Mouse (Mus musculus) midbrain, postnatal 0 days (tissue): ENCODE data around the gene Sparc. TPM values are rescaled to one million over a fixed set of nuclear protein-coding genes. Genes with fewer than 3 reads are reported as not detected.
"Not testable (repeated sequence)": the region's sequence is repeated elsewhere in the genome, so short reads cannot be mapped to it uniquely, and the experiment has no call there.

Experiments used
- ATAC-seq: fragments of 200-750 bp; cut with Nextera tagmentation; 2 replicates; pipeline ENCODE4 v1.8.0; 2017; ENCODE audit warnings: moderate number of reproducible peaks, mild to moderate bottlenecking, moderate TSS enrichment, moderate library complexity; ENCODE audit not compliant: low FRiP score
- DNase-seq: peaks from one replicate; pipeline ENCODE4 v3.0.0-alpha.2; 2015; ENCODE audit warnings: low spot score
- H3K27ac ChIP-seq: fragments of 300-500 bp; sonication (generic); 2 replicates; pipeline ENCODE4 v1.5.1; 2014; ENCODE audit warnings: low read depth, mild to moderate bottlenecking, low read length, mixed read lengths
- H3K27me3 ChIP-seq: fragments of 300-500 bp; sonication (generic); 2 replicates; pipeline ENCODE4 v1.6.1; 2014; ENCODE audit warnings: low read length, control low read depth, mixed read lengths; ENCODE audit not compliant: insufficient read depth
- H3K36me3 ChIP-seq: fragments of 300-500 bp; sonication (generic); 2 replicates; pipeline ENCODE4 v1.6.1; 2014; ENCODE audit warnings: low read length, control low read depth, mixed read lengths; ENCODE audit not compliant: insufficient read depth
- H3K4me1 ChIP-seq: fragments of 300-500 bp; sonication (generic); 2 replicates; pipeline ENCODE4 v1.6.1; 2014; ENCODE audit warnings: mild to moderate bottlenecking, control low read depth, antibody characterized with exemption, low read length, mixed read lengths; ENCODE audit not compliant: insufficient read depth
- H3K4me2 ChIP-seq: fragments of 300-500 bp; sonication (generic); 2 replicates; pipeline ENCODE4 v1.6.1; 2014; ENCODE audit warnings: low read depth, mild to moderate bottlenecking, low read length, mixed read lengths; ENCODE audit not compliant: poor library complexity, severe bottlenecking
- H3K4me3 ChIP-seq: fragments of 300-500 bp; sonication (generic); 2 replicates; pipeline ENCODE4 v1.5.1; 2014; ENCODE audit warnings: low read depth, mild to moderate bottlenecking, low read length, moderate library complexity
- H3K9ac ChIP-seq: fragments of 300-500 bp; sonication (generic); replicated peaks from 2 replicates; pipeline ENCODE4 v1.6.1; 2014; ENCODE audit warnings: mild to moderate bottlenecking, low read length, moderate library complexity, mixed read lengths; ENCODE audit not compliant: poor library complexity, severe bottlenecking
- H3K9me3 ChIP-seq: fragments of 300-500 bp; sonication (generic); 2 replicates; pipeline ENCODE4 v1.6.1; 2016; ENCODE audit warnings: low read length, control low read depth
- CTCF ChIP-seq: IDR thresholded peaks from 2 replicates; pipeline ENCODE4 v1.5.1; 2016; ENCODE audit warnings: antibody characterized with exemption, mild to moderate bottlenecking
- WGBS: fragments of 180-500 bp; shearing (Covaris S2); extraction: QIAGEN DNeasy Blood & Tissue Kit; methylation state at CpG from one replicate; pipeline ENCODE4 v1.1.7; 2014; 5-methylcytosine and 5-hydroxymethylcytosine counted together
- polyA plus RNA-seq: library from polyadenylated mRNA; unstranded; fragments of >200 nt; fragmentation: Nextera tagmentation; extraction: Ambion mirVana; gene quantifications from 2 replicates; pipeline ENCODE4 v1.2.1, GENCODE M21; 2015
- total RNA-seq: library from RNA; depleted of rRNA; stranded (reverse); fragments of >200 nt; gene quantifications from 2 replicates; pipeline ENCODE4 v1.2.3, GENCODE M21; 2014

Sparc gene
- total and polyA plus RNA-seq, 2 experiments from 2014 or later = 313 to 570 TPM

- WGBS = 10% methylated on average over 8 of the region's 9 CpGs
- ATAC-seq (peak; percentile 77), DNase-seq (peak; percentile 56)
- Histone ChIP-seq H3K4me2 (peak overlapping the region; percentile 60), H3K9me3 (no peaks in the 10 kb centered on the region), H3K36me3 (no peaks in the 10 kb centered on the region), H3K27me3 (no peaks in the 10 kb centered on the region), H3K4me3 (peak overlapping the region; percentile 31), H3K9ac (peak overlapping the region; percentile 48), H3K27ac (peak overlapping the region; percentile 77), H3K4me1 (peaks cover 11% of the 10 kb centered on the region; the same call in 1 of the 2 replicates)
- 0 out of 2 replicates have a peak, but pooled peaks have one; percentile 11 for TF ChIP-seq CTCF
These were observed 3.2 kb downstream of the Sparc start for GRCm38 (mm10) chr11:55419678-55420307.

- Histone ChIP-seq H3K27ac (peak overlapping the region; percentile 77), H3K4me1 (peaks cover 11% of the 10 kb centered on the region; the same call in 1 of the 2 replicates), H3K4me3 (peak overlapping the region; percentile 31), H3K9ac (peak overlapping the region; percentile 48), H3K4me2 (peak overlapping the region; percentile 60), H3K9me3 (no peaks in the 10 kb centered on the region), H3K27me3 (no peaks in the 10 kb centered on the region), H3K36me3 (no peaks in the 10 kb centered on the region)
- 5% methylated on average over 4 of the region's 4 CpGs for WGBS
- ATAC-seq (no peak; the same call in 1 of the 2 replicates), DNase-seq (peak; percentile 55)
- TF ChIP-seq CTCF = no peak
These were observed 3.7 kb downstream of the Sparc start for GRCm38 (mm10) chr11:55419296-55419677.

- Histone ChIP-seq H3K9ac (peak overlapping the region; percentile 48), H3K4me1 (peaks cover 7% of the 10 kb centered on the region; the same call in 1 of the 2 replicates), H3K27me3 (no peaks in the 10 kb centered on the region), H3K4me2 (peak overlapping the region; percentile 60), H3K9me3 (no peaks in the 10 kb centered on the region), H3K36me3 (no peaks in the 10 kb centered on the region), H3K4me3 (peak overlapping the region; percentile 31), H3K27ac (no peak overlapping the region)
- DNase-seq (no peak), ATAC-seq (no peak)
- WGBS = 14% methylated on average over 3 of the region's 3 CpGs
- no peak for TF ChIP-seq CTCF
These were observed 4.3 kb downstream of the Sparc start for GRCm38 (mm10) chr11:55418704-55419061.

GRCm38 (mm10) chr11:55417898-55418703 is 4.9 kb downstream of the Sparc start:
- Histone ChIP-seq H3K4me3 (peak overlapping the region; percentile 31), H3K4me1 (peaks cover 5% of the 10 kb centered on the region; the same call in 1 of the 2 replicates), H3K36me3 (no peaks in the 10 kb centered on the region), H3K9me3 (no peaks in the 10 kb centered on the region), H3K4me2 (peak overlapping the region; percentile 60), H3K27me3 (no peaks in the 10 kb centered on the region), H3K27ac (peak overlapping the region; percentile 47; the same call in 1 of the 2 replicates), H3K9ac (peak overlapping the region; percentile 48)
- WGBS = 5% methylated on average over 24 of the region's 24 CpGs
- DNase-seq (peak; percentile 64), ATAC-seq (peak; percentile 73)
- no peak for TF ChIP-seq CTCF

- 69% methylated on average over 6 of the region's 6 CpGs for WGBS
- Histone ChIP-seq H3K4me1 (peaks cover 5% of the 10 kb centered on the region; the same call in 1 of the 2 replicates), H3K4me2 (no peak overlapping the region), H3K9ac (no peak overlapping the region), H3K27ac (no peak overlapping the region), H3K4me3 (no peak overlapping the region), H3K27me3 (no peaks in the 10 kb centered on the region), H3K36me3 (no peaks in the 10 kb centered on the region), H3K9me3 (no peaks in the 10 kb centered on the region)
- no peak for ATAC-seq
- no peak for TF ChIP-seq CTCF
- DNase-seq = no peak
These were observed 6.2 kb downstream of the Sparc start for GRCm38 (mm10) chr11:55416609-55417265.

GRCm38 (mm10) chr11:55415731-55416130 is 7.3 kb downstream of the Sparc start:
- not testable (repeated sequence) for H3K27me3 ChIP-seq, H3K4me3 ChIP-seq, ATAC-seq, H3K36me3 ChIP-seq, H3K4me2 ChIP-seq, H3K27ac ChIP-seq, H3K9ac ChIP-seq, DNase-seq, H3K9me3 ChIP-seq, H3K4me1 ChIP-seq
- WGBS = 92% methylated on average over 5 of the region's 6 CpGs
